Mouse (Mus musculus) MEL (cell line): ENCODE measurements at regions not wholly inside any gene's neighbourhood (a gene's known extent, or its start where the extent isn't known, plus 50 kb on each side); places are given as distances from the start of the nearest gene placed in this dataset.
A peak's percentile ranks its signal among the peaks of the same experiment; 100 is the strongest.

ENCODE experiments used
- DNase-seq: peaks from one replicate; pipeline ENCODE4 v3.0.0; 2011; ENCODE audit warnings: low read depth, low spot score
- H3K27ac ChIP-seq: 2 replicates; pipeline ENCODE4 v1.5.1; 2012; ENCODE audit warnings: low read depth, mild to moderate bottlenecking, control low read depth, low read length, moderate library complexity; ENCODE audit not compliant: control insufficient read depth
- H3K27me3 ChIP-seq, 2 experiments: fragments of 150-350 bp in 1 of 2; sonication (generic) in 1 of 2; 2 replicates each; pipeline ENCODE4 v1.6.1; 2012; ENCODE audit warnings: low read length in 2 of 2, mild to moderate bottlenecking in 2 of 2, improper control_type of control experiment in 1 of 2, moderate library complexity in 1 of 2; ENCODE audit not compliant: insufficient read depth in 2 of 2, control insufficient read depth in 1 of 2
- H3K36me3 ChIP-seq, 2 experiments: 2 replicates each; pipeline ENCODE4 v1.6.1; 2012 to 2014; ENCODE audit warnings: low read length in 2 of 2, improper control_type of control experiment in 1 of 2, inconsistent platforms in 1 of 2, mild to moderate bottlenecking in 1 of 2; ENCODE audit not compliant: insufficient read depth in 2 of 2, control insufficient read depth in 1 of 2
- H3K4me1 ChIP-seq, 2 experiments: fragments of 150-350 bp in 1 of 2; sonication (generic) in 1 of 2; 2 replicates each; pipeline ENCODE4 v1.6.1; 2012; ENCODE audit warnings: low read length in 2 of 2, improper control_type of control experiment in 1 of 2, mild to moderate bottlenecking in 1 of 2; ENCODE audit not compliant: insufficient read depth in 2 of 2, control insufficient read depth in 1 of 2
- H3K4me3 ChIP-seq, 2 experiments: fragments of 150-350 bp in 1 of 2; sonication (generic) in 1 of 2; 2 replicates each; pipeline ENCODE4 v1.5.1; 2012; ENCODE audit warnings: low read depth in 2 of 2, low read length in 2 of 2, mild to moderate bottlenecking in 2 of 2, moderate library complexity in 2 of 2, control low read depth in 1 of 2, improper control_type of control experiment in 1 of 2; ENCODE audit not compliant: control insufficient read depth in 1 of 2, insufficient read depth in 1 of 2
- H3K79me2 ChIP-seq: 2 replicates; pipeline ENCODE4 v1.6.1; 2012; ENCODE audit warnings: mild to moderate bottlenecking, low read length, moderate library complexity; ENCODE audit not compliant: control insufficient read depth, poor library complexity, insufficient read depth
- H3K9ac ChIP-seq: 2 replicates; pipeline ENCODE4 v1.6.1; 2012; ENCODE audit warnings: low read depth, mild to moderate bottlenecking, control low read depth, low read length, moderate library complexity; ENCODE audit not compliant: control insufficient read depth, poor library complexity, severe bottlenecking
- H3K9me3 ChIP-seq: fragments of 150-350 bp; sonication (generic); replicated peaks from 2 replicates; pipeline ENCODE4 v1.6.1; 2012; ENCODE audit warnings: mild to moderate bottlenecking, low read length, improper control_type of control experiment, moderate library complexity; ENCODE audit not compliant: insufficient read depth
- BHLHE40 ChIP-seq: IDR thresholded peaks from 2 replicates; pipeline ENCODE4 v1.6.1; 2012; ENCODE audit warnings: low read depth, mild to moderate bottlenecking, inconsistent platforms, low read length, improper control_type of control experiment, borderline replicate concordance
- CHD1 ChIP-seq: IDR thresholded peaks from 2 replicates; pipeline ENCODE4 v1.6.1; 2012; ENCODE audit warnings: low read depth, mild to moderate bottlenecking, inconsistent platforms, low read length, improper control_type of control experiment
- CHD2 ChIP-seq: IDR thresholded peaks from 2 replicates; pipeline ENCODE4 v1.6.1; 2011; ENCODE audit warnings: low read length, improper control_type of control experiment
- CTCF ChIP-seq, 3 experiments: IDR thresholded peaks in 2 of 3; conservative IDR thresholded peaks in 1 of 3; 2 replicates each; pipeline ENCODE4 v1.5.1; 2011 to 2012; ENCODE audit warnings: low read length in 3 of 3, low read depth in 2 of 3, mild to moderate bottlenecking in 2 of 3, improper control_type of control experiment in 1 of 3, inconsistent platforms in 1 of 3, mixed read lengths in 1 of 3, moderate library complexity in 1 of 3; ENCODE audit not compliant: control insufficient read depth in 1 of 3, insufficient read depth in 1 of 3, poor library complexity in 1 of 3, severe bottlenecking in 1 of 3
- E2F4 ChIP-seq: IDR thresholded peaks from 2 replicates; pipeline ENCODE4 v1.6.1; 2011; ENCODE audit warnings: low read depth, low read length, improper control_type of control experiment, borderline replicate concordance
- ETS1 ChIP-seq: IDR thresholded peaks from 2 replicates; pipeline ENCODE4 v1.6.1; 2012; ENCODE audit warnings: low read depth, mild to moderate bottlenecking, inconsistent platforms, low read length, improper control_type of control experiment, moderate library complexity
- GABPA ChIP-seq: IDR thresholded peaks from 2 replicates; pipeline ENCODE4 v1.6.1; 2012; ENCODE audit warnings: low read depth, mild to moderate bottlenecking, inconsistent platforms, low read length, improper control_type of control experiment, moderate library complexity
- JUND ChIP-seq: IDR thresholded peaks from 2 replicates; pipeline ENCODE4 v1.6.1; 2011; ENCODE audit warnings: low read depth, mild to moderate bottlenecking, improper control_type of control experiment, low read length
- MAFK ChIP-seq: IDR thresholded peaks from 2 replicates; pipeline ENCODE4 v1.6.1; 2011; ENCODE audit warnings: low read depth, mild to moderate bottlenecking, low read length, improper control_type of control experiment, borderline replicate concordance
- MAX ChIP-seq: IDR thresholded peaks from 2 replicates; pipeline ENCODE4 v1.6.1; 2011; ENCODE audit warnings: low read length, improper control_type of control experiment
- MXI1 ChIP-seq: IDR thresholded peaks from 2 replicates; pipeline ENCODE4 v1.6.1; 2011; ENCODE audit warnings: mild to moderate bottlenecking, low read depth, low read length, improper control_type of control experiment
- MYB ChIP-seq: IDR thresholded peaks from 2 replicates; pipeline ENCODE4 v1.6.1; 2011; ENCODE audit warnings: mild to moderate bottlenecking, low read depth, low read length, improper control_type of control experiment
- MYC ChIP-seq: IDR thresholded peaks from 2 replicates; pipeline ENCODE4 v1.6.1; 2011; ENCODE audit warnings: low read depth, mild to moderate bottlenecking, low read length, improper control_type of control experiment, moderate library complexity
- NELFE ChIP-seq: IDR thresholded peaks from 2 replicates; pipeline ENCODE4 v1.6.1; 2011; ENCODE audit warnings: low read depth, low read length, improper control_type of control experiment
- NRF1 ChIP-seq: IDR thresholded peaks from 2 replicates; pipeline ENCODE4 v1.6.1; 2014; ENCODE audit warnings: low read depth, mild to moderate bottlenecking, inconsistent platforms, low read length, improper control_type of control experiment, moderate library complexity; ENCODE audit not compliant: poor library complexity, insufficient read depth, severe bottlenecking
- POLR2A ChIP-seq, 2 experiments: IDR thresholded peaks; 2 replicates each; pipeline ENCODE4 v1.6.1; 2011 to 2012; ENCODE audit warnings: low read length in 2 of 2, mild to moderate bottlenecking in 2 of 2, control low read depth in 1 of 2, improper control_type of control experiment in 1 of 2, low read depth in 1 of 2, moderate library complexity in 1 of 2; ENCODE audit not compliant: control insufficient read depth in 1 of 2, insufficient read depth in 1 of 2, poor library complexity in 1 of 2
- POLR2AphosphoS2 ChIP-seq: IDR thresholded peaks from 2 replicates; pipeline ENCODE4 v1.6.1; 2011; ENCODE audit warnings: low read length, improper control_type of control experiment
- RAD21 ChIP-seq: IDR thresholded peaks from 2 replicates; pipeline ENCODE4 v1.6.1; 2011; ENCODE audit warnings: mild to moderate bottlenecking, low read depth, low read length, improper control_type of control experiment
- RCOR1 ChIP-seq: IDR thresholded peaks from 2 replicates; pipeline ENCODE4 v1.6.1; 2012; ENCODE audit warnings: low read depth, mild to moderate bottlenecking, inconsistent platforms, low read length, improper control_type of control experiment
- TCF12 ChIP-seq: IDR thresholded peaks from 2 replicates; pipeline ENCODE4 v1.6.1; 2014; ENCODE audit warnings: low read depth, mild to moderate bottlenecking, inconsistent platforms, low read length, improper control_type of control experiment, moderate library complexity
- UBTF ChIP-seq: IDR thresholded peaks from 2 replicates; pipeline ENCODE4 v1.6.1; 2012; ENCODE audit warnings: low read depth, mild to moderate bottlenecking, inconsistent platforms, low read length, improper control_type of control experiment, moderate library complexity, borderline replicate concordance; ENCODE audit not compliant: insufficient read depth
- USF2 ChIP-seq, 2 experiments: IDR thresholded peaks; 2 replicates each; pipeline ENCODE4 v1.6.1; 2011 to 2012; ENCODE audit warnings: improper control_type of control experiment in 2 of 2, low read length in 2 of 2, borderline replicate concordance in 1 of 2, inconsistent platforms in 1 of 2, low read depth in 1 of 2, mild to moderate bottlenecking in 1 of 2; ENCODE audit not compliant: insufficient read depth in 1 of 2
- ZC3H11A ChIP-seq: IDR thresholded peaks from 2 replicates; pipeline ENCODE4 v1.6.1; 2012; ENCODE audit warnings: low read depth, mild to moderate bottlenecking, inconsistent platforms, low read length, improper control_type of control experiment
- ZMIZ1 ChIP-seq: IDR thresholded peaks from 2 replicates; pipeline ENCODE4 v1.6.1; 2012; ENCODE audit warnings: low read depth, mild to moderate bottlenecking, inconsistent platforms, low read length, improper control_type of control experiment, moderate library complexity

DNA sequence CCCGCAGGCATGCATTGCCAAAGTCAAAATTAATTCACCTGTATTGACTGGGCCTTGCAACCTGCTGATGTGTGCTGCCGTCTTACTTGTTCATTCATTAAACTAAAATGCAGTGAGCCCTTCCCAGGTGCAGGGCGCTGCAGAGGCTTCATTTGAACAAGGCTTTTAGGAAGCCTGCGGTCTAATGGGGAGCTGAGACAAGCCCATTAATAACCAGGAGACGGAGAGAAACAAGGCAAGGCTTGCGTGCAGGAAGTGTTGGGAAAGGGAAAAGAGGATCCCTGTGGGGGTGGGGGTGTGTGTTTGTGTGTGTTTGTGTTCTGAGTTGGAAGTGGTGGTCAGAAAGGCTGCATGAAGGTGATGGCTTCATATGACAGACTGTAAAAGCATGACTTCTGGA is 215.6 kb downstream of the Bcor start:
- Histone ChIP-seq H3K27ac (no peak overlapping the region), H3K9ac (no peak overlapping the region), H3K27me3 (no peaks in the 10 kb centered on the region), H3K4me3 (no peak overlapping the region), H3K9me3 (no peaks in the 10 kb centered on the region), H3K79me2 (no peaks in the 10 kb centered on the region), H3K4me1 (no peaks in the 10 kb centered on the region), H3K36me3 (no peaks in the 10 kb centered on the region)
- TF ChIP-seq MAFK (no peak), CHD1 (no peak)
- DNase-seq = no peak

GRCm38 (mm10) chrX:11945280-11945679 is 214.9 kb downstream of the Bcor start:
- H3K27me3 ChIP-seq = no peaks in the 10 kb centered on the region
- H3K79me2 ChIP-seq = no peaks in the 10 kb centered on the region
- DNase-seq = no peak
- no peaks in the 10 kb centered on the region for H3K4me1 ChIP-seq
- no peak overlapping the region for H3K4me3 ChIP-seq
- H3K27ac ChIP-seq = no peak overlapping the region
- H3K36me3 ChIP-seq = no peaks in the 10 kb centered on the region
- no peaks in the 10 kb centered on the region for H3K9me3 ChIP-seq
- H3K9ac ChIP-seq = no peak overlapping the region
- TF ChIP-seq RCOR1 (no peak), POLR2AphosphoS2 (no peak), RAD21 (no peak), ETS1 (no peak), UBTF (no peak), JUND (no peak), E2F4 (no peak), ZMIZ1 (no peak), MYB (no peak), ZC3H11A (no peak)

GRCm38 (mm10) chrX:11952193-11952592 is 208.0 kb downstream of the Bcor start:
- no peaks in the 10 kb centered on the region for H3K36me3 ChIP-seq
- peak; percentile 30 for DNase-seq
- no peaks in the 10 kb centered on the region for H3K27me3 ChIP-seq
- H3K9ac ChIP-seq = no peak overlapping the region
- no peaks in the 10 kb centered on the region for H3K4me1 ChIP-seq
- H3K27ac ChIP-seq = no peak overlapping the region
- no peak overlapping the region for H3K4me3 ChIP-seq
- no peaks in the 10 kb centered on the region for H3K9me3 ChIP-seq
- TF ChIP-seq ZMIZ1 (no peak), MYC (no peak), TCF12 (no peak), ZC3H11A (no peak), CHD2 (no peak), NRF1 (no peak), GABPA (no peak), ETS1 (no peak), CHD1 (no peak), RAD21 (no peak), CTCF (IDR thresholded peaks at IDR 0.05 in 2 of 3, conservative IDR thresholded peaks at IDR 0.05 in 1 of 3; ENCODE audit: control insufficient read depth in 1 of 3, insufficient read depth in 1 of 3, low read depth in 2 of 3, low read length in 3 of 3, poor library complexity in 1 of 3, severe bottlenecking in 1 of 3) (no peak), USF2 (IDR thresholded peaks at IDR 0.05; ENCODE audit: borderline replicate concordance in 1 of 2, insufficient read depth in 1 of 2, low read depth in 1 of 2, low read length in 2 of 2) (no peak), MXI1 (no peak), NELFE (no peak), POLR2AphosphoS2 (no peak), BHLHE40 (no peak), POLR2A (IDR thresholded peaks at IDR 0.05; ENCODE audit: control insufficient read depth in 1 of 2, insufficient read depth in 1 of 2, low read depth in 1 of 2, low read length in 2 of 2, poor library complexity in 1 of 2) (no peak), E2F4 (no peak), RCOR1 (no peak), MAX (no peak)
- no peaks in the 10 kb centered on the region for H3K79me2 ChIP-seq
